Mouse (Mus musculus): ENCODE data around the gene Slc30a1. TPM values are rescaled to one million over a fixed set of nuclear protein-coding genes. Genes with fewer than 3 reads are reported as not detected.

The Slc30a1 gene
- polyA plus RNA-seq, 1 experiment from 2014 or later = 5.5 TPM

GRCm38 (mm10) chr1:191863833-191864550 lies 42.6 kb upstream of the Slc30a1 start:
- Histone ChIP-seq H3K27ac (replicated peaks) (no peak overlapping the region), H3K4me2 (replicated peaks; ENCODE audit: low read depth) (no peak overlapping the region), H3K9me3 (ENCODE audit: control insufficient read depth, low read length) (no peaks in the 10 kb centered on the region), H3K36me3 (ENCODE audit: control insufficient read depth, insufficient read depth, low read length) (no peaks in the 10 kb centered on the region), H3K27me3 (ENCODE audit: control insufficient read depth, insufficient read depth, low read length) (no peaks in the 10 kb centered on the region), H3K4me3 (ENCODE audit: low read depth, low read length) (no peak overlapping the region), H3K4me1 (replicated peaks; ENCODE audit: control insufficient read depth, insufficient read depth) (no peaks in the 10 kb centered on the region), H3K9ac (ENCODE audit: low read length) (no peak overlapping the region)
- WGBS = 79% methylated on average over 4 of the region's 4 CpGs
- TF ChIP-seq EP300 (optimal IDR thresholded peaks at IDR 0.05) = no peak
- TF ChIP-seq CTCF (IDR thresholded peaks at IDR 0.05; ENCODE audit: low read depth) = no peak
- DNase-seq (ENCODE audit: low spot score) = no peak
- no peak for ATAC-seq (ENCODE audit: low FRiP score, low TSS enrichment)

GRCm38 (mm10) chr1:191864551-191865027 lies 42.0 kb upstream of the Slc30a1 start:
- no peak overlapping the region for H3K9ac ChIP-seq (ENCODE audit: low read length)
- ATAC-seq (ENCODE audit: low FRiP score, low TSS enrichment) (no peak; the same call in 1 of the 2 replicates), DNase-seq (ENCODE audit: low spot score) (no peak)
- no peaks in the 10 kb centered on the region for H3K4me1 ChIP-seq (replicated peaks; ENCODE audit: control insufficient read depth, insufficient read depth)
- no peaks in the 10 kb centered on the region for H3K36me3 ChIP-seq (ENCODE audit: control insufficient read depth, insufficient read depth, low read length)
- no peak for TF ChIP-seq EP300 (optimal IDR thresholded peaks at IDR 0.05)
- H3K27ac ChIP-seq (replicated peaks) = no peak overlapping the region
- H3K9me3 ChIP-seq (ENCODE audit: control insufficient read depth, low read length) = no peaks in the 10 kb centered on the region
- no peaks in the 10 kb centered on the region for H3K27me3 ChIP-seq (ENCODE audit: control insufficient read depth, insufficient read depth, low read length)
- WGBS = 83% methylated on average over 8 of the region's 8 CpGs
- H3K4me2 ChIP-seq (replicated peaks; ENCODE audit: low read depth) = no peak overlapping the region
- H3K4me3 ChIP-seq (ENCODE audit: low read depth, low read length) = no peak overlapping the region

GRCm38 (mm10) chr1:191872076-191872710 lies 34.4 kb upstream of the Slc30a1 start:
- no peaks in the 10 kb centered on the region for H3K9me3 ChIP-seq (ENCODE audit: control insufficient read depth, low read length)
- H3K36me3 ChIP-seq (ENCODE audit: control insufficient read depth, insufficient read depth, low read length) = no peaks in the 10 kb centered on the region
- no peak overlapping the region for H3K4me2 ChIP-seq (replicated peaks; ENCODE audit: low read depth)
- ATAC-seq (ENCODE audit: low FRiP score, low TSS enrichment) (no peak), DNase-seq (ENCODE audit: low spot score) (no peak)
- no peaks in the 10 kb centered on the region for H3K4me1 ChIP-seq (replicated peaks; ENCODE audit: control insufficient read depth, insufficient read depth)
- H3K27me3 ChIP-seq (ENCODE audit: control insufficient read depth, insufficient read depth, low read length) = no peaks in the 10 kb centered on the region
- H3K9ac ChIP-seq (ENCODE audit: low read length) = no peak overlapping the region
- no peak overlapping the region for H3K4me3 ChIP-seq (ENCODE audit: low read depth, low read length)
- 70% methylated on average over 6 of the region's 6 CpGs for WGBS
- TF ChIP-seq CTCF (IDR thresholded peaks at IDR 0.05; ENCODE audit: low read depth) = no peak
- no peak for TF ChIP-seq EP300 (optimal IDR thresholded peaks at IDR 0.05)
- no peak overlapping the region for H3K27ac ChIP-seq (replicated peaks)

- Histone ChIP-seq H3K27ac (replicated peaks) (no peak overlapping the region), H3K27me3 (ENCODE audit: control insufficient read depth, insufficient read depth, low read length) (no peaks in the 10 kb centered on the region), H3K9me3 (ENCODE audit: control insufficient read depth, low read length) (no peaks in the 10 kb centered on the region), H3K4me3 (ENCODE audit: low read depth, low read length) (no peak overlapping the region), H3K9ac (ENCODE audit: low read length) (no peak overlapping the region), H3K4me2 (replicated peaks; ENCODE audit: low read depth) (no peak overlapping the region), H3K36me3 (ENCODE audit: control insufficient read depth, insufficient read depth, low read length) (no peaks in the 10 kb centered on the region), H3K4me1 (replicated peaks; ENCODE audit: control insufficient read depth, insufficient read depth) (no peaks in the 10 kb centered on the region)
- peak; percentile 72 for DNase-seq (ENCODE audit: low spot score)
- ATAC-seq (ENCODE audit: low FRiP score, low TSS enrichment) = peak; percentile 16; the same call in 1 of the 2 replicates
- no peak for TF ChIP-seq CTCF (IDR thresholded peaks at IDR 0.05; ENCODE audit: low read depth)
- no peak for TF ChIP-seq EP300 (optimal IDR thresholded peaks at IDR 0.05)
- 59% methylated on average over 7 of the region's 7 CpGs for WGBS
These were observed 31.6 kb upstream of the Slc30a1 start for GRCm38 (mm10) chr1:191875006-191875405.

- no peaks in the 10 kb centered on the region for H3K9me3 ChIP-seq (ENCODE audit: control insufficient read depth, low read length)
- DNase-seq (ENCODE audit: low spot score) (no peak), ATAC-seq (ENCODE audit: low FRiP score, low TSS enrichment) (no peak)
- H3K27me3 ChIP-seq (ENCODE audit: control insufficient read depth, insufficient read depth, low read length) = no peaks in the 10 kb centered on the region
- H3K4me2 ChIP-seq (replicated peaks; ENCODE audit: low read depth) = no peak overlapping the region
- no peak overlapping the region for H3K9ac ChIP-seq (ENCODE audit: low read length)
- H3K4me1 ChIP-seq (replicated peaks; ENCODE audit: control insufficient read depth, insufficient read depth) = no peaks in the 10 kb centered on the region
- H3K27ac ChIP-seq (replicated peaks) = no peak overlapping the region
- no peak for TF ChIP-seq CTCF (IDR thresholded peaks at IDR 0.05; ENCODE audit: low read depth)
- no peak for TF ChIP-seq EP300 (optimal IDR thresholded peaks at IDR 0.05)
- H3K4me3 ChIP-seq (ENCODE audit: low read depth, low read length) = no peak overlapping the region
- 60% methylated on average over 9 of the region's 9 CpGs for WGBS
- H3K36me3 ChIP-seq (ENCODE audit: control insufficient read depth, insufficient read depth, low read length) = no peaks in the 10 kb centered on the region
These were observed 30.8 kb upstream of the Slc30a1 start for GRCm38 (mm10) chr1:191875683-191876305.

- Histone ChIP-seq H3K9ac (ENCODE audit: low read length) (no peak overlapping the region), H3K4me1 (replicated peaks; ENCODE audit: control insufficient read depth, insufficient read depth) (no peaks in the 10 kb centered on the region), H3K9me3 (ENCODE audit: control insufficient read depth, low read length) (no peaks in the 10 kb centered on the region), H3K36me3 (ENCODE audit: control insufficient read depth, insufficient read depth, low read length) (no peaks in the 10 kb centered on the region), H3K27ac (replicated peaks) (no peak overlapping the region), H3K27me3 (ENCODE audit: control insufficient read depth, insufficient read depth, low read length) (no peaks in the 10 kb centered on the region), H3K4me3 (ENCODE audit: low read depth, low read length) (no peak overlapping the region), H3K4me2 (replicated peaks; ENCODE audit: low read depth) (no peak overlapping the region)
- TF ChIP-seq CTCF (IDR thresholded peaks at IDR 0.05; ENCODE audit: low read depth) = no peak
- no peak for TF ChIP-seq EP300 (optimal IDR thresholded peaks at IDR 0.05)
- 69% methylated on average over 10 of the region's 10 CpGs for WGBS
- DNase-seq (ENCODE audit: low spot score) (no peak), ATAC-seq (ENCODE audit: low FRiP score, low TSS enrichment) (no peak)
These were observed 28.9 kb upstream of the Slc30a1 start for GRCm38 (mm10) chr1:191877681-191878080.
